Mouse (Mus musculus) regulatory T cell (primary cell): ENCODE results near the gene C1qtnf6.

ENCODE experiments used
- in situ Hi-C: fragments of 300-600 bp; cut with MboI, MseI; formaldehyde crosslinking; loops from one replicate; pipeline ENCODE4 v1.15.1; 2025; ENCODE audit warnings: high pct_unique_total_duplicates

The C1qtnf6 gene

GRCm38 (mm10) chr15:78483311-78483710 is 47.9 kb downstream of the C1qtnf6 start:
- in situ Hi-C loops = no loop called here

GRCm38 (mm10) chr15:78482518-78482917 is 48.7 kb downstream of the C1qtnf6 start:
- in situ Hi-C loops = no loop called here

- in situ Hi-C loops = no loop called here
These were observed 49.7 kb downstream of the C1qtnf6 start for GRCm38 (mm10) chr15:78481448-78482000.

GRCm38 (mm10) chr15:78480991-78481390 is 50.2 kb downstream of the C1qtnf6 start:
- in situ Hi-C loops = no loop called here

GRCm38 (mm10) chr15:78480111-78480510 is 51.1 kb downstream of the C1qtnf6 start:
- in situ Hi-C loops = no loop called here

- in situ Hi-C loops = no loop called here
These were observed 51.7 kb downstream of the C1qtnf6 start for GRCm38 (mm10) chr15:78479470-78479869.

- in situ Hi-C loops = no loop called here
These were observed 53.1 kb downstream of the C1qtnf6 start for GRCm38 (mm10) chr15:78478073-78478472.

GRCm38 (mm10) chr15:78476878-78477277 is 54.3 kb downstream of the C1qtnf6 start:
- in situ Hi-C loops = no loop called here

GRCm38 (mm10) chr15:78475604-78476031 is 55.6 kb downstream of the C1qtnf6 start:
- in situ Hi-C loops = no loop called here

- in situ Hi-C loops = no loop called here
These were observed 57.8 kb downstream of the C1qtnf6 start for GRCm38 (mm10) chr15:78473442-78473841.
